ENCODE assay signal across 8 mouse cellular contexts in genomic region chr6:72371147-72371546, GRCm38 (mm10). TPM values are rescaled to one million over a fixed set of nuclear protein-coding genes. Genes with fewer than 3 reads are reported as not detected.
DNase-seq lines count a peak whose midpoint lies in the region; ATAC-seq lines count a peak whose summit lies in the region.

No protein-coding gene starts in this region.

- H3K4me2 ChIP-seq in lung, embryonic 15.5 days = no peak overlapping the region
- H3K4me2 ChIP-seq in heart, embryonic 12.5 days = peak overlapping the region; percentile 17; the same call in 1 of the 2 replicates
- H3K4me2 ChIP-seq in midbrain, embryonic 13.5 days (replicated peaks) = no peak overlapping the region

- no peak overlapping the region for H3K4me3 ChIP-seq in lung, embryonic 15.5 days
- H3K4me3 ChIP-seq in heart, embryonic 12.5 days = no peak overlapping the region
- no peak overlapping the region for H3K4me3 ChIP-seq in midbrain, embryonic 13.5 days (replicated peaks)

- H3K36me3 ChIP-seq in lung, embryonic 15.5 days = no peaks in the 10 kb centered on the region
- peaks cover 12% of the 10 kb centered on the region for H3K36me3 ChIP-seq in heart, embryonic 12.5 days
- no peaks in the 10 kb centered on the region for H3K36me3 ChIP-seq in midbrain, embryonic 13.5 days

- WGBS in lung, embryonic 15.5 days = 28% methylated on average over 5 of the region's 5 CpGs
- 28% methylated on average over 5 of the region's 5 CpGs for WGBS in heart, embryonic 12.5 days
- 44% methylated on average over 5 of the region's 5 CpGs for WGBS in midbrain, embryonic 13.5 days

- peak; percentile 92 for ATAC-seq in frontal cortex, adult (ENCODE audit: low TSS enrichment)
- ATAC-seq in lung, embryonic 15.5 days (ENCODE audit: borderline replicate concordance, extremely low read depth, low FRiP score, low TSS enrichment) = peak; percentile 44; the same call in 1 of the 2 replicates
- peak; percentile 49; the same call in 1 of the 2 replicates for ATAC-seq in heart, embryonic 12.5 days (ENCODE audit: insufficient number of reproducible peaks, low FRiP score)
- ATAC-seq in midbrain, embryonic 13.5 days = no peak
- ATAC-seq in erythroblast, adult 5-6 weeks (replicated peaks; ENCODE audit: low FRiP score, poor library complexity, severe bottlenecking) = no peak

- no peak overlapping the region for H3K9ac ChIP-seq in lung, embryonic 15.5 days
- H3K9ac ChIP-seq in heart, embryonic 12.5 days = no peak overlapping the region
- H3K9ac ChIP-seq in midbrain, embryonic 13.5 days (replicated peaks) = no peak overlapping the region

- H3K27ac ChIP-seq in lung, embryonic 15.5 days = peak overlapping the region; percentile 59
- peak overlapping the region; percentile 89 for H3K27ac ChIP-seq in heart, embryonic 12.5 days (ENCODE audit: poor library complexity, severe bottlenecking)
- H3K27ac ChIP-seq in midbrain, embryonic 13.5 days = no peak overlapping the region

- peaks cover 34% of the 10 kb centered on the region for H3K4me1 ChIP-seq in lung, embryonic 15.5 days
- peaks cover 50% of the 10 kb centered on the region for H3K4me1 ChIP-seq in heart, embryonic 12.5 days (replicated peaks)
- H3K4me1 ChIP-seq in midbrain, embryonic 13.5 days (replicated peaks) = no peaks in the 10 kb centered on the region

- DNase-seq in frontal cortex, postnatal 10 days (ENCODE audit: low spot score in 2 of 2) = no peak
- DNase-seq in lung, postnatal 36 days = no peak
- DNase-seq in lung, postnatal 14 days = peak; percentile 41

- no peaks in the 10 kb centered on the region for H3K27me3 ChIP-seq in lung, embryonic 15.5 days
- no peaks in the 10 kb centered on the region for H3K27me3 ChIP-seq in heart, embryonic 12.5 days (replicated peaks)
- H3K27me3 ChIP-seq in midbrain, embryonic 13.5 days = no peaks in the 10 kb centered on the region; the same call in 1 of the 2 replicates

- no peaks in the 10 kb centered on the region for H3K9me3 ChIP-seq in lung, embryonic 15.5 days
- no peaks in the 10 kb centered on the region for H3K9me3 ChIP-seq in heart, embryonic 12.5 days (replicated peaks)
- H3K9me3 ChIP-seq in midbrain, embryonic 13.5 days = no peaks in the 10 kb centered on the region

RNA-seq across cellular contexts. Expression of gene Rnf181, which starts 4.4 kb away (rescaled TPM):
- 130 and 137 TPM in 2 replicates for polyA plus RNA-seq in lung, embryonic 15.5 days (2015; fragmentation: Nextera tagmentation; extraction: Ambion mirVana)
- 90.0 and 92.9 TPM in 2 replicates for polyA plus RNA-seq in heart, embryonic 12.5 days (2016; fragmentation: Nextera tagmentation; extraction: Ambion mirVana)
- polyA plus RNA-seq in midbrain, embryonic 13.5 days (2015; fragmentation: Nextera tagmentation; extraction: Ambion mirVana) = 127 and 132 TPM in 2 replicates
- total RNA-seq in erythroblast, adult 5-6 weeks (2015; ENCODE audit: low replicate concordance) = 37.1 and 51.6 TPM in 2 replicates
- total RNA-seq in erythroblast, adult 5-6 weeks (2017; ENCODE audit: low replicate concordance) = 44.0 and 47.3 TPM in 2 replicates

RNA-seq across cellular contexts. Expression of gene Vamp5, which starts 9.1 kb away (rescaled TPM):
- polyA plus RNA-seq in lung, embryonic 15.5 days (2015; fragmentation: Nextera tagmentation; extraction: Ambion mirVana) = 34.5 and 37.5 TPM in 2 replicates
- 48.3 and 52.1 TPM in 2 replicates for polyA plus RNA-seq in heart, embryonic 12.5 days (2016; fragmentation: Nextera tagmentation; extraction: Ambion mirVana)
- 14.5 and 15.9 TPM in 2 replicates for polyA plus RNA-seq in midbrain, embryonic 13.5 days (2015; fragmentation: Nextera tagmentation; extraction: Ambion mirVana)
- total RNA-seq in erythroblast, adult 5-6 weeks (2015; ENCODE audit: low replicate concordance) = 55.7 and 57.1 TPM in 2 replicates
- 9.5 and 21.2 TPM in 2 replicates for total RNA-seq in erythroblast, adult 5-6 weeks (2017; ENCODE audit: low replicate concordance)

RNA-seq across cellular contexts. Expression of gene Tmem150a, which starts 15.9 kb away (rescaled TPM):
- 12.1 and 12.2 TPM in 2 replicates for polyA plus RNA-seq in lung, embryonic 15.5 days (2015; fragmentation: Nextera tagmentation; extraction: Ambion mirVana)
- polyA plus RNA-seq in heart, embryonic 12.5 days (2016; fragmentation: Nextera tagmentation; extraction: Ambion mirVana) = 13.3 and 13.5 TPM in 2 replicates
- polyA plus RNA-seq in midbrain, embryonic 13.5 days (2015; fragmentation: Nextera tagmentation; extraction: Ambion mirVana) = 10.3 and 11.5 TPM in 2 replicates
- total RNA-seq in erythroblast, adult 5-6 weeks (2015; ENCODE audit: low replicate concordance) = 1.5 TPM in 1 of 2 replicates, not detected in the other
- 1.4 TPM in 1 of 2 replicates, not detected in the other for total RNA-seq in erythroblast, adult 5-6 weeks (2017; ENCODE audit: low replicate concordance)

RNA-seq across cellular contexts. Expression of gene Vamp8, which starts 19.4 kb away (rescaled TPM):
- polyA plus RNA-seq in lung, embryonic 15.5 days (2015; fragmentation: Nextera tagmentation; extraction: Ambion mirVana) = 179 and 194 TPM in 2 replicates
- polyA plus RNA-seq in heart, embryonic 12.5 days (2016; fragmentation: Nextera tagmentation; extraction: Ambion mirVana) = 111 and 112 TPM in 2 replicates
- 21.7 and 21.9 TPM in 2 replicates for polyA plus RNA-seq in midbrain, embryonic 13.5 days (2015; fragmentation: Nextera tagmentation; extraction: Ambion mirVana)
- 68.5 and 70.1 TPM in 2 replicates for total RNA-seq in erythroblast, adult 5-6 weeks (2015; ENCODE audit: low replicate concordance)
- 91.4 and 102 TPM in 2 replicates for total RNA-seq in erythroblast, adult 5-6 weeks (2017; ENCODE audit: low replicate concordance)

RNA-seq across cellular contexts. Expression of gene 0610030E20Rik, which starts 24.0 kb away (rescaled TPM):
- 27.4 and 28.2 TPM in 2 replicates for polyA plus RNA-seq in lung, embryonic 15.5 days (2015; fragmentation: Nextera tagmentation; extraction: Ambion mirVana)
- polyA plus RNA-seq in heart, embryonic 12.5 days (2016; fragmentation: Nextera tagmentation; extraction: Ambion mirVana) = 17.2 and 19.9 TPM in 2 replicates
- polyA plus RNA-seq in midbrain, embryonic 13.5 days (2015; fragmentation: Nextera tagmentation; extraction: Ambion mirVana) = 21.7 and 23.9 TPM in 2 replicates
- total RNA-seq in erythroblast, adult 5-6 weeks (2015; ENCODE audit: low replicate concordance) = 9.2 and 11.5 TPM in 2 replicates
- total RNA-seq in erythroblast, adult 5-6 weeks (2017; ENCODE audit: low replicate concordance) = 8.8 and 15.0 TPM in 2 replicates

Comparison
In these comparisons a context has a peak if more than half of its experiments do, and no peak if none do; other contexts are left out.
1. ATAC-seq: peak in frontal cortex, adult (single experiment), lung, embryonic 15.5 days (single experiment) and heart, embryonic 12.5 days (single experiment); none in midbrain, embryonic 13.5 days (single experiment) and erythroblast, adult 5-6 weeks (single experiment).